Mouse (Mus musculus) mouse embryonic stem cell (cell line): ENCODE measurements around the gene S1pr4.

Experiments
- in situ Hi-C, 2 experiments: fragments of 300-500 bp; cut with MboI; formaldehyde crosslinking; loops; 1 replicate in 1 of 2; 3 replicates in 1 of 2; pipeline ENCODE4 v1.14.3; 2019 to 2020; ENCODE audit warnings: low sequenced_read_pairs in 2 of 2, low pct_unique_long_range_greater_than_20kb in 1 of 2, mixed read lengths in 1 of 2; ENCODE audit not compliant: unreplicated experiment in 1 of 2

Gene S1pr4

GRCm38 (mm10) chr10:81474461-81474860, 25.5 kb downstream of the S1pr4 start:
- in situ Hi-C loops = no loop called here

- in situ Hi-C loops = no loop called here
These were observed 26.9 kb downstream of the S1pr4 start for GRCm38 (mm10) chr10:81473003-81473451.

- in situ Hi-C loops = no loop called here
These were observed 27.4 kb downstream of the S1pr4 start for GRCm38 (mm10) chr10:81472403-81473002.

- in situ Hi-C loops = no loop called here
These were observed 29.5 kb downstream of the S1pr4 start for GRCm38 (mm10) chr10:81470454-81470853.

GRCm38 (mm10) chr10:81469253-81469652, 30.7 kb downstream of the S1pr4 start:
- in situ Hi-C loops = no loop called here

- in situ Hi-C loops = no loop called here
These were observed 32.2 kb downstream of the S1pr4 start for GRCm38 (mm10) chr10:81467670-81468235.

- in situ Hi-C loops = no loop called here
These were observed 33.1 kb downstream of the S1pr4 start for GRCm38 (mm10) chr10:81466881-81467280.

- in situ Hi-C loops = no loop called here
These were observed 33.9 kb downstream of the S1pr4 start for GRCm38 (mm10) chr10:81466066-81466465.

GRCm38 (mm10) chr10:81465265-81465645, 34.7 kb downstream of the S1pr4 start:
- in situ Hi-C loops = no loop called here

GRCm38 (mm10) chr10:81464405-81465264, 35.3 kb downstream of the S1pr4 start:
- in situ Hi-C loops = no loop called here

GRCm38 (mm10) chr10:81463531-81463930, 36.4 kb downstream of the S1pr4 start:
- in situ Hi-C loops = no loop called here

GRCm38 (mm10) chr10:81462917-81463316, 37.0 kb downstream of the S1pr4 start:
- in situ Hi-C loops = no loop called here

GRCm38 (mm10) chr10:81462415-81462804, 37.5 kb downstream of the S1pr4 start:
- in situ Hi-C loops = no loop called here

GRCm38 (mm10) chr10:81461673-81462414, 38.1 kb downstream of the S1pr4 start:
- in situ Hi-C loops = no loop called here

- in situ Hi-C loops = no loop called here
These were observed 39.0 kb downstream of the S1pr4 start for GRCm38 (mm10) chr10:81460951-81461350.

GRCm38 (mm10) chr10:81460471-81460870, 39.5 kb downstream of the S1pr4 start:
- in situ Hi-C loops = no loop called here

GRCm38 (mm10) chr10:81459399-81459798, 40.5 kb downstream of the S1pr4 start:
- in situ Hi-C loops = loop anchor here in 1 of 2 experiments (5.0 kb wide), 1 partner anchor 252 kb away; no protein-coding TSS in a partner anchor

GRCm38 (mm10) chr10:81458267-81458666, 41.7 kb downstream of the S1pr4 start:
- in situ Hi-C loops = loop anchor here in 1 of 2 experiments (5.0 kb wide), 1 partner anchor 251 kb away; no protein-coding TSS in a partner anchor

GRCm38 (mm10) chr10:81457624-81458023, 42.3 kb downstream of the S1pr4 start:
- in situ Hi-C loops = loop anchor here in 1 of 2 experiments (5.0 kb wide), 1 partner anchor 250 kb away; no protein-coding TSS in a partner anchor
